Mouse (Mus musculus): Measurements from ENCODE around the gene Txndc16. TPM values are rescaled to one million over a fixed set of nuclear protein-coding genes. Genes with fewer than 3 reads are reported as not detected.
A peak's percentile ranks its signal among the peaks of the same experiment; 100 is the strongest.

The Txndc16 gene
- polyA plus RNA-seq, 1 experiment, result 1.2 TPM

DNA sequence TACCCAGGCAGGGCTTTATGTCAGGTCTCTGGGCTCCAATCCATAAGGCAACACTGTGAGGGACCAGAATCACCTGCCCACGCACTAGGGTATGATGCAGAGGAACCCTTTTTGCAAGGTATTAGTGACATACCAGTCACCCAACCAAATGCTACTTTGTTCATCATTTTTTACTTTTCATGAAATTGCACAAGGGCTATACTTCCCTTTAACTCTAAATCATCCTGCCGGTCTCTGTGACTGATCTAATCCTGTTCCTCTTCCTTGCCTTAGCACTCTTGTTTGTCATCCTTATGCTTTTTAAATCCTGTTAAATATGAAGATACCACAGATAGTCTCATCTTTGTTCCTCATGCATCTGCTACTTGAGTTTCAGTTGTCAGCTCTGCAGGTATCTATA, 18.9 kb upstream of the Txndc16 start:
- Histone ChIP-seq H3K4me3 (no peak overlapping the region), H3K36me3 (ENCODE audit: control insufficient read depth, insufficient read depth) (no peaks in the 10 kb centered on the region), H3ac (ENCODE audit: control insufficient read depth, insufficient read length) (no peak overlapping the region), H3K79me2 (ENCODE audit: control insufficient read depth, insufficient read depth) (no peaks in the 10 kb centered on the region), H3K27me3 (ENCODE audit: control insufficient read depth, insufficient read depth, insufficient read length) (no peaks in the 10 kb centered on the region), H3K4me2 (ENCODE audit: low read depth) (no peak overlapping the region)
- no peak for TF ChIP-seq CEBPB (IDR thresholded peaks at IDR 0.05; ENCODE audit: insufficient read depth, poor library complexity, severe bottlenecking)
- no peak for TF ChIP-seq MYOD1 (IDR thresholded peaks at IDR 0.05; ENCODE audit: control insufficient read depth in 1 of 3, insufficient read length in 2 of 3, low read depth in 2 of 3)
- TF ChIP-seq REST (IDR thresholded peaks at IDR 0.05; ENCODE audit: insufficient read depth, insufficient read length), result no peak
- TF ChIP-seq TCF3 (IDR thresholded peaks at IDR 0.05; ENCODE audit: insufficient read length, low read depth), result no peak
- no peak for TF ChIP-seq MAX (IDR thresholded peaks at IDR 0.05; ENCODE audit: low read depth)
- TF ChIP-seq POLR2AphosphoS2 (IDR thresholded peaks at IDR 0.05; ENCODE audit: insufficient read length, low read depth), result no peak
- TF ChIP-seq USF1 (IDR thresholded peaks at IDR 0.05; ENCODE audit: low read depth), result no peak
- no peak for TF ChIP-seq SRF (IDR thresholded peaks at IDR 0.05; ENCODE audit: control insufficient read depth, insufficient read length, low read depth)
- TF ChIP-seq MYOG (IDR thresholded peaks at IDR 0.05; ENCODE audit: control insufficient read depth in 1 of 3, insufficient read depth in 1 of 3, insufficient read length in 2 of 3, low read depth in 2 of 3), result no peak
- TF ChIP-seq POLR2A (IDR thresholded peaks at IDR 0.05; ENCODE audit: insufficient read length, low read depth), result no peak
- TF ChIP-seq TCF12 (IDR thresholded peaks at IDR 0.05; ENCODE audit: insufficient read depth, poor library complexity, severe bottlenecking), result no peak
- TF ChIP-seq E2F4 (IDR thresholded peaks at IDR 0.05; ENCODE audit: insufficient read depth), result no peak

DNA sequence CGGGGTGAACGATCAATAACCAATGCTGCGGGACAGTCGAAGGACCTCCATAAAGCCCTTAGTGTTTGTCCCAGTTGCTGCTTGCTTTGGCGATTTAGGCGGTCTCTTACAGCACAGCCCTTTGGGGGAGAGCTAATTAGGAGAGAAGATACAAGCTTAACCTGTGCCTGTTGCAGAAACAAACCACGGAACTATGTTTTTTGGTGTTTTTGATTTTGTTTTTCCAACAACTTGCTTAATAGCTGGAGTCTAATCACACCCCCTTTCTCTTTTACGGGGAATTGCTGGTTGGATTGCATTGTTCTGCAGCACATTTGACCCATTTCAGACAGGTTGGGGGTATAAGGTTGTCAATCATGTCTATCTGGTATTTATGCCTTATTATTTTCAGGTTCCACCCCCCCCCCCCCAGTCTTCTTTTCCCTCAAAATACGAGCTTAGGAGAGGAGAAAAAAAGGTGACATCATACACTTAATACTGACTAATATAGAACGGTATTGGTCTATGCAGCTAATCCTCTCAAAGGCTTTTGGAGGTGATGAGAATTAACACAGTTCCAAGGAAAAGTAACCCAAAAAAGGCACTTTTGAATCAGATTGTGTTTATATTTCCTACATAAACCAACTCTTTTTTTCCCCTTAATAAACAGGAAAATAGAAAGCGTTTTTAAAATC, 966 bp upstream of the Txndc16 start:
- H3K27me3 ChIP-seq (ENCODE audit: control insufficient read depth, insufficient read depth, insufficient read length), result peaks cover 14% of the 10 kb centered on the region
- peak overlapping the region; percentile 89 for H3K4me2 ChIP-seq (ENCODE audit: low read depth)
- TF ChIP-seq SRF (IDR thresholded peaks at IDR 0.05; ENCODE audit: control insufficient read depth, insufficient read length, low read depth) (no peak), TCF3 (IDR thresholded peaks at IDR 0.05; ENCODE audit: insufficient read length, low read depth) (no peak), REST (IDR thresholded peaks at IDR 0.05; ENCODE audit: insufficient read depth, insufficient read length) (no peak), CEBPB (IDR thresholded peaks at IDR 0.05; ENCODE audit: insufficient read depth, poor library complexity, severe bottlenecking) (no peak), TCF12 (IDR thresholded peaks at IDR 0.05; ENCODE audit: insufficient read depth, poor library complexity, severe bottlenecking) (no peak), USF1 (IDR thresholded peaks at IDR 0.05; ENCODE audit: low read depth) (no peak), MYOD1 (IDR thresholded peaks at IDR 0.05; ENCODE audit: control insufficient read depth in 1 of 3, insufficient read length in 2 of 3, low read depth in 2 of 3) (no peak), POLR2AphosphoS2 (IDR thresholded peaks at IDR 0.05; ENCODE audit: insufficient read length, low read depth) (no peak), MAX (IDR thresholded peaks at IDR 0.05; ENCODE audit: low read depth) (no peak), E2F4 (IDR thresholded peaks at IDR 0.05; ENCODE audit: insufficient read depth) (no peak), MYOG (IDR thresholded peaks at IDR 0.05; ENCODE audit: control insufficient read depth in 1 of 3, insufficient read depth in 1 of 3, insufficient read length in 2 of 3, low read depth in 2 of 3) (no peak), POLR2A (IDR thresholded peaks at IDR 0.05; ENCODE audit: insufficient read length, low read depth) (no peak)
- no peak overlapping the region for H3ac ChIP-seq (ENCODE audit: control insufficient read depth, insufficient read length)
- no peaks in the 10 kb centered on the region for H3K36me3 ChIP-seq (ENCODE audit: control insufficient read depth, insufficient read depth)
- H3K79me2 ChIP-seq (ENCODE audit: control insufficient read depth, insufficient read depth), result no peaks in the 10 kb centered on the region
- H3K4me3 ChIP-seq, result peak overlapping the region; percentile 29

DNA sequence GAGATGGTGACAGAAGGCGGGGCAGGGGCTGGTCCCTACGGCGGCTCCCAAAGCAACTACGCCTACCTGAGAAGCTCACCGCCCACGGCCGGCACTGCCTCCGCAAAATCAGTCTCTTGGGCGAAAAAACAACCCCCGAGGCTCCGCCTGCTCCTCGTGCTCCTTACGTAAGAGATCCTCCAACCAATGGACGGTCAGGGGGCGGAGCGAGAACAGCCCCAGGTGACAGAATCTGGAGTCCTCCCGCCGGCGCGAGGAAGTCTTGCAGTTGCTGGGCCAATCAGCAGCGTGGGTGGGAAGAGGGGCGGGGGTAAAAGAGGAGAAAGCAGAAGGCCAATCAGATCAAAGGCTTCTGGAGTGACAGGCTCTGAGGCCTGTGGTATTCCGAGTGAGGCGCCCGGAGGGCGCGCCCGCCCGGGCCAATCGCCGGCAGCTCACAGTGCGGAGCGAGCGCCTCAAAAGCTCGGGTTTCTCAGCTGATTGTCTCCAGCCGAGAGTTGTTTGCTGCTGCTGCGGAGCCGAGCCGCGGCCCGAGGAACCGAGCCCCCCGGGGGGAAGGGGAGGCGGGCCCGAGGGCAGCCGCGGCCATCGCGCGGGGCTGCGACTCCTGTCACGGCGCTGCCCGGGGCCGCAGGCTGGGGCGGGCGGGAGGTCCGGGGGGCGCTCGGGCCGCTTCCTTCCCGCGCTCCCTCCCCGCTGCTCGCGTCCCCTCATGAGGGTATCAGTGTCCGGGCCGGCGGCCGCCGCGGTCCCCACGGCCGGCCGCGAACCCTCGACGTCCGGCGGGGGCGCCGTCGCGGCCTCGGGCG, 643 bp downstream of the Txndc16 start, which contains the start of gene Gpr137c:
TSS of gene Gpr137c (plus strand) at position 437 of the 809 bp plus-strand sequence.
- Histone ChIP-seq H3K4me2 (ENCODE audit: low read depth) (peak within 1 kb of the TSS; percentile 99), H3K36me3 (ENCODE audit: control insufficient read depth, insufficient read depth) (no peaks in the 10 kb centered on the region), H3ac (ENCODE audit: control insufficient read depth, insufficient read length) (peak within 1 kb of the TSS; percentile 27), H3K79me2 (ENCODE audit: control insufficient read depth, insufficient read depth) (no peaks in the 10 kb centered on the region), H3K4me3 (peak within 1 kb of the TSS; percentile 29), H3K27me3 (ENCODE audit: control insufficient read depth, insufficient read depth, insufficient read length) (peaks cover 14% of the 10 kb centered on the region)
- TF ChIP-seq USF1 (IDR thresholded peaks at IDR 0.05; ENCODE audit: low read depth) (peak; percentile 60), E2F4 (IDR thresholded peaks at IDR 0.05; ENCODE audit: insufficient read depth) (no peak), POLR2A (IDR thresholded peaks at IDR 0.05; ENCODE audit: insufficient read length, low read depth) (peak; percentile 39)

- Histone ChIP-seq H3K27me3 (ENCODE audit: control insufficient read depth, insufficient read depth, insufficient read length) (peaks cover 14% of the 10 kb centered on the region), H3K4me3 (no peak overlapping the region), H3K4me2 (ENCODE audit: low read depth) (no peak overlapping the region), H3K36me3 (ENCODE audit: control insufficient read depth, insufficient read depth) (no peaks in the 10 kb centered on the region), H3K79me2 (ENCODE audit: control insufficient read depth, insufficient read depth) (no peaks in the 10 kb centered on the region), H3ac (ENCODE audit: control insufficient read depth, insufficient read length) (no peak overlapping the region)
- no peak for TF ChIP-seq TCF3 (IDR thresholded peaks at IDR 0.05; ENCODE audit: insufficient read length, low read depth)
- TF ChIP-seq MYOD1 (IDR thresholded peaks at IDR 0.05; ENCODE audit: control insufficient read depth in 1 of 3, insufficient read length in 2 of 3, low read depth in 2 of 3), result no peak
- no peak for TF ChIP-seq MAX (IDR thresholded peaks at IDR 0.05; ENCODE audit: low read depth)
- no peak for TF ChIP-seq E2F4 (IDR thresholded peaks at IDR 0.05; ENCODE audit: insufficient read depth)
- TF ChIP-seq POLR2A (IDR thresholded peaks at IDR 0.05; ENCODE audit: insufficient read length, low read depth), result no peak
- no peak for TF ChIP-seq SRF (IDR thresholded peaks at IDR 0.05; ENCODE audit: control insufficient read depth, insufficient read length, low read depth)
- no peak for TF ChIP-seq POLR2AphosphoS2 (IDR thresholded peaks at IDR 0.05; ENCODE audit: insufficient read length, low read depth)
- no peak for TF ChIP-seq MYOG (IDR thresholded peaks at IDR 0.05; ENCODE audit: control insufficient read depth in 1 of 3, insufficient read depth in 1 of 3, insufficient read length in 2 of 3, low read depth in 2 of 3)
- TF ChIP-seq CEBPB (IDR thresholded peaks at IDR 0.05; ENCODE audit: insufficient read depth, poor library complexity, severe bottlenecking), result no peak
- TF ChIP-seq REST (IDR thresholded peaks at IDR 0.05; ENCODE audit: insufficient read depth, insufficient read length), result no peak
- no peak for TF ChIP-seq USF1 (IDR thresholded peaks at IDR 0.05; ENCODE audit: low read depth)
- no peak for TF ChIP-seq TCF12 (IDR thresholded peaks at IDR 0.05; ENCODE audit: insufficient read depth, poor library complexity, severe bottlenecking)
Measured at GRCm38 (mm10) chr14:45217693-45218092, 2.4 kb downstream of the Txndc16 start.
